Mouse (Mus musculus) kidney, postnatal 0 days (tissue): ENCODE data around the gene Ier5. TPM values are rescaled to one million over a fixed set of nuclear protein-coding genes. Genes with fewer than 3 reads are reported as not detected.

ENCODE experiments used
- ATAC-seq: fragments of 200-750 bp; cut with Nextera tagmentation; replicated peaks from 2 replicates; pipeline ENCODE4 v1.8.0; 2017; ENCODE audit warnings: low read depth, moderate number of reproducible peaks, moderate TSS enrichment, moderate library complexity; ENCODE audit not compliant: low FRiP score
- DNase-seq: peaks from one replicate; pipeline ENCODE4 v3.0.0-alpha.2; 2016; ENCODE audit warnings: low spot score
- H3K27ac ChIP-seq: fragments of 300-500 bp; sonication (generic); 2 replicates; pipeline ENCODE4 v1.5.1; 2014; ENCODE audit warnings: mild to moderate bottlenecking
- H3K27me3 ChIP-seq: fragments of 300-500 bp; sonication (generic); 2 replicates; pipeline ENCODE4 v1.6.1; 2014; ENCODE audit warnings: low read length, mixed read lengths; ENCODE audit not compliant: insufficient read depth
- H3K36me3 ChIP-seq: fragments of 300-500 bp; sonication (generic); 2 replicates; pipeline ENCODE4 v1.6.1; 2014; ENCODE audit warnings: low read length, mixed read lengths; ENCODE audit not compliant: insufficient read depth
- H3K4me1 ChIP-seq: fragments of 300-500 bp; sonication (generic); replicated peaks from 2 replicates; pipeline ENCODE4 v1.6.1; 2014; ENCODE audit warnings: antibody characterized with exemption, low read length, mixed read lengths; ENCODE audit not compliant: insufficient read depth
- H3K4me2 ChIP-seq: fragments of 300-500 bp; sonication (generic); 2 replicates; pipeline ENCODE4 v1.6.1; 2014; ENCODE audit warnings: mild to moderate bottlenecking, low read length, moderate library complexity, mixed read lengths
- H3K4me3 ChIP-seq: fragments of 300-500 bp; sonication (generic); replicated peaks from 2 replicates; pipeline ENCODE4 v1.5.1; 2014; ENCODE audit warnings: low read depth, low read length
- H3K9ac ChIP-seq: fragments of 300-500 bp; sonication (generic); 2 replicates; pipeline ENCODE4 v1.6.1; 2014; ENCODE audit warnings: low read depth, low read length
- H3K9me3 ChIP-seq: fragments of 300-500 bp; sonication (generic); replicated peaks from 2 replicates; pipeline ENCODE4 v1.6.1; 2016; ENCODE audit warnings: low read length, inconsistent platforms, mixed read lengths
- CTCF ChIP-seq: IDR thresholded peaks from 2 replicates; pipeline ENCODE4 v1.5.1; 2016; ENCODE audit warnings: antibody characterized with exemption, low read depth, mild to moderate bottlenecking, moderate library complexity
- WGBS: fragments of 180-500 bp; shearing (Covaris S2); extraction: QIAGEN DNeasy Blood & Tissue Kit; methylation state at CpG from one replicate; pipeline ENCODE4 v1.1.7; 2014; 5-methylcytosine and 5-hydroxymethylcytosine counted together
- polyA plus RNA-seq: library from polyadenylated mRNA; unstranded; fragments of >200 nt; fragmentation: Nextera tagmentation; extraction: Ambion mirVana; gene quantifications from 2 replicates; pipeline ENCODE4 v1.2.1, GENCODE M21; 2015

Ier5 gene
- polyA plus RNA-seq: 8.0 and 11.4 TPM in 2 replicates

DNA sequence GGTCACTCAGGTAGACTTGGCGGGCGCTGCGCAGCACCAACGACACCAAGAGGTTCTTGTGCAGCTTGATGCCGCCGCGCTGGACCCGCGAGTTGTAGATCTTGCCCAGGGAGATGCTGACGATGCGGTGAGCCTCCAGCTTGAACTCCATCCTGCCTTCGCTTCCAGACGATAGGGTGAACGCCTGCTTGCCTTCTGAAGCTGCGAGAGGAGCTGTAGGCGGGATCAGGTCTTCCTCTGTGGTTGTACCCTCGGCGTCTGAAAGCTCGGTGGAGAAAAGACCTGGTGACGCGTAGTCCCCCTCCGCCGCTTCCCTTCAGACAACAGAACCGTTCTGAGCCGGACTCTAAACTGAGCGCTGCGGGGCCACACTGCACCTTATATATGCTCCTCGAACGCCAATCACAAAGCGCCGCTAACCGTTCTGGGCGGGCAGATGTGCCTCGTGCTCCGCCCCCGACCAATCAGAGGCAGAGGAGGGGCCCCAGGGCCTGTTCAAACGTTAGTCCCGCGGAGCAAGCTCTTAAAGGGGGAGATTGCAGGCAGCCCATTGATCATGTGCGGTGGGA lies at the start of gene Ier5:
Gene Ier5 (minus strand): TSS at position 357 of the 569 bp plus-strand sequence.
- Histone ChIP-seq H3K4me3 (peak within 1 kb of the TSS; percentile 96), H3K36me3 (no peaks in the 10 kb centered on the region), H3K9ac (peak within 1 kb of the TSS; percentile 98), H3K4me1 (no peaks in the 10 kb centered on the region; the same call in 1 of the 2 replicates), H3K9me3 (no peaks in the 10 kb centered on the region), H3K27me3 (no peaks in the 10 kb centered on the region), H3K27ac (peak within 1 kb of the TSS; percentile 86), H3K4me2 (peak within 1 kb of the TSS; percentile 74)
- TF ChIP-seq CTCF: no peak
- WGBS: 0% methylated on average over 40 of the region's 40 CpGs
- DNase-seq (peak; percentile 99), ATAC-seq (peak; percentile 98)

DNA sequence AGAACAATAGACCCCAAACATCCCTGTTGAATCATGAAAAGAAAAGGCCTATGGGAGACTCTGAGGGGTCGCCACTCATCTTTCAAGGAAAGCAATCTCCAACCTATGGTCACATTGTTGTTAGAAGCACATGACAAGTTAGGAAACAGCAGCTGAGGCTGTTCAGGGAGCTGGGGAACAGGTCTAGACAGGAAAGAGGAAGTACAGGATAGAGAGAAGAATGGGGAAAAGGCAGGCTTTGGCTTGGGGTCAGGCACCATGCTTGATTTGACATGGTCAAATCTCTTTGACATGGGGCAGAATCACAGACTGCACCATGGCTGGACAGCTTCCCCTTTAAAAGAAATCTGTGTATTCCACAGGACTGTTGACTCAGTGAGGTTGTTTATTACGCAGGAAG lies 47.8 kb upstream of the Ier5 start:
- 86% methylated on average over 2 of the region's 2 CpGs for WGBS
- no peak for DNase-seq
- no peak for TF ChIP-seq CTCF
- Histone ChIP-seq H3K4me2 (0 out of 2 replicates have a peak overlapping the region, but pooled peaks have one; percentile 62), H3K27me3 (no peaks in the 10 kb centered on the region), H3K4me1 (no peaks in the 10 kb centered on the region), H3K36me3 (no peaks in the 10 kb centered on the region), H3K9me3 (no peaks in the 10 kb centered on the region), H3K27ac (no peak overlapping the region), H3K9ac (no peak overlapping the region), H3K4me3 (no peak overlapping the region)
- ATAC-seq: no peak

DNA sequence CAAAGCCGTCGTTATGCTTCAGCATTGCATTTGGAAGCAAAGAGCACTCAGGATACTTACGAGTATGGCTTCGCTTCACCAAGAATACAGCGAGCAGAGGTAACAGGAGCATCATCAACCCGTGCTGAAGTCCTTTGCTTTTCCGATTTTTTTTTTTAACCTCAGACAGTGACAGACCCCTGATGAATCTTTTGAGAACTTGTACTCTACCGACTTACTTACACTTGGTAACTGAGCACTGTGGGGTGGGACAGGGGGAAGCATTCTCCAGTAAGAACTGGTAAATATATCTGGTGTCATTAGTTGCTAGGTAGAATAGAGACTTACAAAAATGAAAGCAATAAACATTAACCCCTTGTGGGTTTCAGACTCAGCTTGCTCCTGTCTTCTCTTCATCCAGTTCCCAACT lies 47.1 kb upstream of the Ier5 start, which contains the start of gene Mr1:
Gene Mr1 (minus strand): TSS at position 243 of the 409 bp plus-strand sequence.
- Histone ChIP-seq H3K4me3 (peak within 1 kb of the TSS; percentile 46), H3K4me2 (peak within 1 kb of the TSS; percentile 62), H3K4me1 (no peaks in the 10 kb centered on the region), H3K36me3 (no peaks in the 10 kb centered on the region), H3K27me3 (no peaks in the 10 kb centered on the region), H3K9me3 (no peaks in the 10 kb centered on the region), H3K27ac (peak within 1 kb of the TSS; percentile 65), H3K9ac (peak within 1 kb of the TSS; percentile 59)
- 19% methylated on average over 8 of the region's 8 CpGs for WGBS
- ATAC-seq (peak; percentile 96), DNase-seq (peak; percentile 99)
- TF ChIP-seq CTCF: no peak

DNA sequence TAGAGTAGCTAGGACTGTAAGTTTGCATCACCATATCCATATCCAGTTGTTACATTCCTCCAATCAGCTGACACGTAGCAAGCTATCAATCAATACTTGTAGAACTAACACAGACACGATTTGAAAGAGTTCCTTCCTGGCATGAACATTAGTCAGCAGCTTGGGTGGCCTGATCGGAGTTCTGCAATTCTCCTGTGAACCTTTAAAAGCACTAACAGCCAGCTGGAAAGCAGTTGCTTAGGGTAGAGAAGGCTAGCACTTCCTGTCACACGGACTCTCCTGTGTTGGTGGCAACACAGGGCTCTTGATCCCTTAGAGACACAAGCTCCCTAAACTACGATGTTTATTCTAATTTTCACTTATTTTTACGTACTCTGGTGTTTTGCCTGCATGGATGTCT lies 46.2 kb upstream of the Ier5 start:
- H3K27ac ChIP-seq: peak overlapping the region; percentile 65
- no peak for TF ChIP-seq CTCF
- ATAC-seq (0 out of 2 replicates have a peak, but pooled peaks have one; percentile 25), DNase-seq (peak; percentile 61)
- no peaks in the 10 kb centered on the region for H3K9me3 ChIP-seq
- H3K36me3 ChIP-seq: no peaks in the 10 kb centered on the region
- H3K27me3 ChIP-seq: no peaks in the 10 kb centered on the region
- H3K9ac ChIP-seq: 0 out of 2 replicates have a peak overlapping the region, but pooled peaks have one; percentile 59
- H3K4me1 ChIP-seq: no peaks in the 10 kb centered on the region
- H3K4me2 ChIP-seq: peak overlapping the region; percentile 62
- 40% methylated on average over 6 of the region's 6 CpGs for WGBS
- H3K4me3 ChIP-seq: peak overlapping the region; percentile 46

DNA sequence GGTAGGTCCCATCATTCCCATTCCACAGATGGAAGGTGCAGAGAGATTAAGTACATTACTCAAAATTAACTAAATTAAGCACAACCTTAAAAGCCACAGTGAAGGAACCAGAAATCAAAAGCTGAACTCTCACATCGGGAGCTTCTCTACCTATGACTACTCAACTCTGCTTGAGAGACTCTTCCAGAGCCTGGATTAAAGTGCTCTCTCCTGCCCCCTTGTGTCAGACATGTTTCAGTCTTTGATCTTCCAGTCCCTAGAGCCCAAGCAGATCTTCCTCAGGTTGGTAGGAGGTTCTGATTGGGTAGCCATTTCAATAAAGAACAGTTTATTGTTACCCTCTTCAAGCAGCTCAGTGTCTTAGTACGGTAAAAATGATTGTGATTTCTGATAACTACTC lies 40.6 kb upstream of the Ier5 start:
- peak; percentile 73 for TF ChIP-seq CTCF
- peaks cover 4% of the 10 kb centered on the region; the same call in 1 of the 2 replicates for H3K36me3 ChIP-seq
- no peak overlapping the region for H3K9ac ChIP-seq
- H3K9me3 ChIP-seq: no peaks in the 10 kb centered on the region
- DNase-seq: peak; percentile 67
- H3K4me1 ChIP-seq: no peaks in the 10 kb centered on the region
- H3K4me3 ChIP-seq: no peak overlapping the region
- H3K4me2 ChIP-seq: no peak overlapping the region
- WGBS: 58% methylated on average over 2 of the region's 2 CpGs
- H3K27me3 ChIP-seq: no peaks in the 10 kb centered on the region
- H3K27ac ChIP-seq: no peak overlapping the region
- no peak for ATAC-seq

DNA sequence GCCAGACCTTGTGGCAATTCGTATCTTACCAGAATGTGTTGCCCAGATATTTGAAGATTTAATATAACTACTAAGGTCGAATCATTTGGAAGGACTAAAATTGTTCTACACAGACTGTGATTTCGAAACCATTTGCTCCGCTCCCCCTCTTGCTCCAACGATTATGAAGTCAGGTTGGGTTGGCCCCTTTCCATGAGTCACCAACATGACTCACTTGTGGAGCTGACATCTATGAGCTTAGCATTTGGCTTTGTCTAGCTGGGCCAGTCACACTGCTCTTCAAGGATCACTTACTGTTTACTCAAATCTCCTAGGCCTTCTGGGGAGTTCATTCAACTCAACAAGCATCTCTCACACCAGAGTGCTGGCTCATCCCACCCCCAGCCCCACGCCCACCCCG lies 39.4 kb upstream of the Ier5 start:
- Histone ChIP-seq H3K27me3 (no peaks in the 10 kb centered on the region), H3K4me1 (no peaks in the 10 kb centered on the region), H3K36me3 (peaks cover 4% of the 10 kb centered on the region; the same call in 1 of the 2 replicates), H3K27ac (no peak overlapping the region), H3K9me3 (no peaks in the 10 kb centered on the region), H3K9ac (no peak overlapping the region), H3K4me2 (no peak overlapping the region), H3K4me3 (no peak overlapping the region)
- no peak for TF ChIP-seq CTCF
- 82% methylated on average over 7 of the region's 7 CpGs for WGBS
- ATAC-seq: no peak; the same call in 1 of the 2 replicates
- no peak for DNase-seq
